Mouse (Mus musculus): ENCODE measurements at regions not wholly inside any gene's neighbourhood (a gene's known extent, or its start where the extent isn't known, plus 50 kb on each side); places are given as distances from the start of the nearest gene placed in this dataset.

DNA sequence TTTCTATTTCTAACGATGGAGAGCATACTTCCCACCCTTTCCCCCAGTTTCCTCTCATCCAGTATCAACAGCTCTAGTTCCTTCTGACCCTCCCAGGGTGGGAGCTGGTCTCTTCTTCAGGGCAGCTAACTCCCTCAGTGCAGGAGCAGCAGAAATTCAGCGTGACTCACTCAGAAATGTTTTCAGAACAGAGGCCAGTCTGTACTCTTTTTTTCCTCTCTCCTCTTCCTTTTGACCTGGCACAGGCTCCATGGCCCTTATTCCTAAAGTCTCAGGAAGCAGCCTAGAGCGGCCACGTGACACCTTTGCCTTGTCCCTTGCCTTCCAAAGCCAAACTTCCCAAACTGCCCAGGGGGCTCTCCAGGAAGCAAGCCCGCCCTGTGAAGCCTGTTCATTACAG is 55.4 kb downstream of the Pja1 start:
- DNase-seq (ENCODE audit: low spot score), result no peak

DNA sequence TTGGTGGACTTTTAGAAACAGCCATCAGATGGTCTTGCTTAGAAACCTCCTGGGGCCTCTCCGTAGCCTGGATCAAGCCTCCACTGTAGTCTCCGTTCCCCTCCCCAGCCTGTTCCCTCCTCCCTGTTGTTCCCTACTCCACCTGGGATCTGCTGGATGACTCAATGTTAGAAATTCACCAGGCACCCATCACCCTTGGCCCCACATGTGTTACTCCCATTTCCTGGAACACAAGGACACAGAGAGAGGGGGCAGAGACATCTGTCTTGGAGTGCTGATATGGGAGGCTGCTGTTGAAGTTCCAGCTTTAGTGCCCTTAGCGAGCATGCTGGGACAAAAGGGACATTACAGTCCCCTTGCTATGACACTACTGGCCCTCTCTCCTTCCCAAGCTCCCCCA is 60.1 kb downstream of the Pja1 start:
- no peak for DNase-seq (ENCODE audit: low spot score)

DNA sequence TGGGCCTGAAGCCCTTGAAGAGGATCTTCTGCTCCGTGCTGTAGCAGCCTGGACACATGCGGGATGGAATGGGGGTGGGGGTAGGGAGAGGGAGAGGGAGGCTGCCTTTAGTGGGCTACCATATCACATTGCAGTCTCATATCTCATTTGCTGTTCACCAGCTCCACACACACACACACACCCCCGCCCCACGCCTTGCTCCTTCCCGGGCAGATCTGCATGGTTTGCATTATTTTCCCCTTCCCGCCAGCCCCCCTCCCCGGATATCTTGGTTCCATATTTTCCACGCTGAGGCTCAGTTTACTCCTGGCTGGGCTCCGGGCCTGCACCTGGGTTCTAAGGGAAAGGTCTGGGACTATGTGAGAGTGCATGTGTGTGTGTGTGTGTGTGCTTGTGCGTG is 61.2 kb downstream of the Pja1 start:
- no peak for DNase-seq (ENCODE audit: low spot score)

DNA sequence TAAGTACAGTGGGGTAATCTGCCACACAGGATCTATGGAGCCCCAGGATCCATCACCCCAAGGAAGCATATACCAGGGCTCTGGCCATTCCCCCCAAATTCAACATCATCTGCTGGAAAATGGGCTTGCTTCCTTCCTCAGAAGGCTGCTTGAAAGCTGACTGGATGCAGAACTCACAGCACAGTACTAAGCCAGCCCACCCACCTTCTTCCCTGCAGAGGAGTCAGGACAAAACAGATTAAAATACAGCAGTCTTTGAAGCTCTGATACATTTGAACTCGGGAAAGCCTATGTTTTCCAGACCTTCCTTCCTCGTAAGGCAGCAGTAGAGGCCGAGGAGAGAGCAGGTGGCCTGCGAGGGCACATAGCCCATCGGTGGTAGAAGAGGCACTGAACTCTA is 61.7 kb downstream of the Pja1 start:
- no peak for DNase-seq (ENCODE audit: low spot score)

DNA sequence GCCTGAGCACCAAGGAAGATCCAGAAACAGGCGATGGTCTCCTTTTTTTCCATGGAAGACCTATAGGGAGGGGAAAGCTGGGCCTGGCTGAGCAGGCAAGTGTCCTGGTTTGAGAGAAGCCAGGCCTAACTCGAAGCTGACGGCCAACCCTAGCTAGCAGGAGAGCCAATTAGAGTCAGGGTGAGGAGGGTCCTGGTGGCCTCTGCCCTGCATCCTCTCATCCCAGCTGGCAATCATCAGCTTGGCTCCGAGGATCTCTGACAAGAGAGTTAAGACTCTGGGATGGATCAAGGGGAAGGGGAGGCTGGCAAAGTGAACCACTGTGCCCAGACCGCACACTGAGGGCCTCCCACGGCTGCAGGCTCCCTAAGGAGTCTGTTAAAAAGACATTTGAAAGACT is 62.3 kb downstream of the Pja1 start:
- no peak for DNase-seq (ENCODE audit: low spot score)

DNA sequence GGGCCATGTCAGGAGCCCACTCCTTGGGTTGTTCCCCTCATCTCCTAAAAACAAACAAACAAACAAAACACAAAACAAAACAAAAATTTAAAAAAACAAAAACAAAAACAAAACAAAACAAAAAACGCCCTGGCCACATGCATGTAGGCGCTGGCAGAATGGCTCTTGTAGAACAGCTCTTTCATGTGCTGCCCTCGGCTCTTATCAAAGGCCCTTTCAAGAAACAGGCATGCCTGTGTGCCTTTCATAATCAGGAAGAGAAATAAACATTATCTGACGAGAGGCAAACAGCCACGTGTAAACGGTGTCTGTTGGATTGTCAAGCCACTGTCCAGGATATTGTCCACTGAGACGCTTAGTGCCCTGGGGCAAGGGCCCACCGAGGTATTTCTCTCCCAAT is 65.2 kb downstream of the Pja1 start:
- no peak for DNase-seq (ENCODE audit: low spot score)

DNA sequence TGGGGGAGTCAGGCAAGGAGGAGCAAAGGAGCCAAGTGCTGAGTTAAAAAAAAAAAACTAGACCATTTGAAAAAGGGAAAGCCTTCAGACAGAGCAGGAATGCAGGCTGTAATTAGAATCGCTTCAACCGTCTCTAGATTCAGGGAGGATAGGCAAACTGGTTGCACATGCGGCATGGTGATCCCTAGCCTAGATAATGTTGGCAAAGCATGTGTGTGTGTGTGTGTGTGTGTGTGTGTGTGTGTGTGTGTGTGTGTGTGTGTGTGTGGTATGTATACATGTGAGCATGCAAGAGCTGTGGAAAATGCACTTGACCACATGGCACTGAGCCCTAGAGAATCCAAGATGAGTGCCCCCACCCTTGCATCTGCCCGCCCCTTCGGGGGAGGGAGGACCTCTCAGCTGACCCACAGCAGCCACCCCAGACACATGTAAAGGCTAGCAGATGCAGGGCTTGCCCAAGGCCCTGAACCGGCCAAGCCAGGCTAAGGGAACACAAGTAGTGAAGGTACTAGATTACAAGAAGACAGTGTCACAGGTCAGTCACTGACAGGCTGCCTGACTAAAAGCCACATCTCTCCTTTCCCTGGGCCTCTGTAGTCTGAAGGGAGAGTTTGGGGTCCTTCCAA is 67.4 kb downstream of the Pja1 start:
- no peak for DNase-seq (ENCODE audit: low spot score)

DNA sequence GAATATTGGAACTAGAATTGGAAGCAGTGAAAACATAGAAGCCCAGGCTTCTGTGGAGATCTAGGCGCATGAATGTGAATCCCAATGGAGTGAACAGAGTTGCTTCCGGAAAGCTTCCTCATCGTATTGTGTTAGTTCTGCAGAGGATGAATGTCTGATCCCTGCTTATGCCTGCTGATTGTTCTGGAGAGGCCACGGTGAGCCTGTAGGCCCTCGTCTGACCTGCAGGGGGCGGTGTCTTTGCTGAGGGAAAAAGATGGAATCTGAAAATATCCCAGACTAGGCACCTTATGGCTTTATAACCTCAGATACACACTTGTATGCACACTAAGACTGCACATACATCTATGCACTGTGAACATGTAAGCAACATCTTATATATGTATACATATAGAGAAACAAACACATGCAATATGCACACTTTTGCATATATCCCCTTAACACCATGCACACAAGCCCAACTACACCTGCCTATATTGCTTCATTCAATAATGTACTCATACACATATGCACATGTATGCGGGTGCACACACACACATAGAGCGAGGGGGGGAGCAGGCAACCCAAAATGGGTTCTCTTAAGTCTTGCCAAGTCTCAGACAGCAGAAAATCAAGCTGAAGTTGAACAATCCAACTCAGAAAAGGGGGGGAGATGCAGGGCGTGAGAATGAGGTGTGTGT is 68.1 kb downstream of the Pja1 start:
- DNase-seq (ENCODE audit: low spot score), result no peak

DNA sequence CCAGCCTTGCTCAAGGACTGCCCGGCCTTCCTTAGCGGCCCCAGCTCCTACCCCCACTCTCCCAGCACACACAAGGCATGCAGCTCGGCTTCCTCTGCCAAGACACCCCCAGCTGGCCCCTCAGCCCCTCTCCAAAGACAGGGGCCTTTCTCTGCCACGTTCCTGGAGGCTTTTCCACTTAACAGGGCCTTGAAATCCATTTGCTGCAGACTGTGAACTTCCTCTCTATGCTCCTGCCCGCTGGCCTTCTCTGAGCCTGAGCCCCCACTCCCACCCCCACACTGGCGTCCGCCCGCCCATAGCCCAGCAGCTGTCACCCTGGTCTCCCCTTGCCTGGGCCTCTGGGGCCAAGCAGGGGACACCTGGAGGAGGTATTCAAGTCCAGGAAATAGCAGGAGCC is 73.7 kb downstream of the Pja1 start:
- DNase-seq (ENCODE audit: low spot score), result no peak

DNA sequence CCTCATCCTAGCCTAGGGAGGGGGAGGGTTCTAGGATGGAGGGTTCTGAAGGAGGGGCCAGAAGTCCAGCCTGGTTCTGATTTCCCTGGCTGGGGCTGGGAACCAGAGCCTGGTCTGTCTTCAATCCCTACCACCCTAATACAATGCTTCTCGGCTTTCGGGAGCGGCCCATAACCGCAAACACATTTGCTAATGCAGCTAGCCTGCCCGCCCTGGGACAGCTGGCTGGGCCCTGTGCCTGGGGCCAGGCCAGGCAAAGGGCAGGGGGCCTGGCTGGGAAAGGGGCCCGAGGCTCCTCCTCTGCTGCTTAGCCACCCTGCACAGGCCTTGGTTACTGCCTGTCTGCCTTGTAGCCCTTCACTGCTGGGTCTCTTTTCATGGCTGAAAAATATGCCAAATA is 74.9 kb downstream of the Pja1 start:
- DNase-seq (ENCODE audit: low spot score), result no peak

DNA sequence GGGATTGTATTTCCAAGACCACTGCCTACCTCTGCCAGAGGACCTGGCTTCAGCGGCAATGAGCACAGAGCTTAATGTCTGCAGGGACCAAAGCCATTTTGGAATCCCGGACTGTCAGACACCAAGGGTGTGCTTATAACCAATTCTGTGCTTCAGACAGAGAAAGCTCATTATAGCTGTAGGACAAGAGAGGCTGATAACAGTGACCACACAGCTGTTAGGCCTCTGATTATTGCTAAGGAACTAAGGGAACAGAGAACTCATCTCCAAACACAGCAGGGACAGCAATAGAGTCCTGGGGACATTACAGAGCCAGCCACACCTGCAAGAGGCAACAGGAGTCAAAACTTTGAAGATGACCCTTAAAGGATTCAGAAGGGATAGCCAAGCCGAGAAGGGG is 76.0 kb downstream of the Pja1 start:
- DNase-seq (ENCODE audit: low spot score), result no peak

DNA sequence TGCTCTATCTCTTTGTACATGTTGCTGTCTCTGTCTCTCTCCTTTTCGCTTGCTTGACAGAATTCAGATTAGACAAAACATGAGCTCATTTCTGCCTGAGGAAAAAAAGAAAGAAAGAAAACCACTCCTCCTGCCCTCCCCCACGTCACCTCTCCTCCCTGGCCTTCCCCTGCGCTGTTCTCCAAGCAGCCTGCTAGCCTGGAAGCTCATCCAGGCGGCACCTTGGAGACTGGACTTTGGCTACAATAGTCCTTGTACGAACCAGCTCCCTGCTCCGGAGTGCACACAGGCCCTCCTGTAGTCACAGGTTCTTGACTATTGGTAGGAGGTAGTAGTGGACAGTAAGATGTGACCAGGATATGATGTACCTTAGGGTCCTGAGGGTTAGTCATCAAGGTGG is 79.4 kb downstream of the Pja1 start:
- DNase-seq (ENCODE audit: low spot score), result no peak

DNA sequence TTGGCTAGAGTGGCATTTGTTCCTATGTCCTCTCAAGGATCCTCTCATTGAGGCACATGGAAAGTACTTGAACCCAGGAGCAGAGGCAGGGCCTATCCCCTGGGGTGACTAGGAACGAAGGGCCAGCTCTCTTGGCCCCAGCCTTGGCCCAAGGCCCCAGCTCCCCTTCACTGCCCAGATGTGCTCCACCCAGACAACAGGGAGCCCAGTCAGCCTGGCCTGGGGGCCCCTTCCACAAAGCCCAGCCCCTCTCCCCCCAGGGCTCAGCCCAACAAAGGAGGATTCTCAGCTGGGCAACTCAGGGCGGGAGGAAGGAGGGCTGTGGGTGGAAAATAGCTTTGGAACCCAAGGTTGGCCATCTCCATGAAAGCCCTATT is 80.6 kb downstream of the Pja1 start:
- no peak for DNase-seq (ENCODE audit: low spot score)

DNA sequence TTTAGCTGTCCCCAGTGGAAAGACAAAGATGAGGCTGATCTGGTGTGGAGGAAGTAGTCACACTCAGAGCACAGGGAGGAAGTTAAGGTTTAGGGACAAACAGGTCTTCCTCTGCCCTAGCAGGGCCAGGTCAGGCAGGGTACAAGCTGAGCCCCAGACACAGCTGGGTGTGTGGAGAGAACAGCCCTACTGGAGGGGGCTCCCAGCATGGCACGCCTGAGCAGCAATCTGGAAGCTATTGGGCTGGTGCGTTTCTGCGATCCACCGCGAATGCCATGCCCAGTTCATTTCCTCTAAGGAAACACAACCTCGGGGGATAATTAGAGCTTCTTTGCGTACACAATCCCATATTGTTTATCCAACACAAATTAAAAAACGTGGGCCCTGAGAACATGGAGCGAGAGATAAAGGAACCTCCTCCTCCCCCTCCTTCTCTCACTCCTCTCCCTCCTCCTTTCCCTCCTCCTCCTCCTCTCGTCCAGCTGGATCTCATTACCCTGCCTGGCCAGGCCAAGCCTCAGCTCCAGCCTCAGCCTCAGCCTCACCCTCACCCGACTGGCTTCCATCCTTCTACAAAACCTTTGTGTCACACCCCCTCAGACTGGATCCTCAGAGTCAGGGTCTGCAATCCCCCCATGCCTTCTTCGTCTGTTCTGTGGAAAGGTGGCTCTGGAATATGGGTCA is 81.2 kb downstream of the Pja1 start:
- DNase-seq (ENCODE audit: low spot score), result no peak

DNA sequence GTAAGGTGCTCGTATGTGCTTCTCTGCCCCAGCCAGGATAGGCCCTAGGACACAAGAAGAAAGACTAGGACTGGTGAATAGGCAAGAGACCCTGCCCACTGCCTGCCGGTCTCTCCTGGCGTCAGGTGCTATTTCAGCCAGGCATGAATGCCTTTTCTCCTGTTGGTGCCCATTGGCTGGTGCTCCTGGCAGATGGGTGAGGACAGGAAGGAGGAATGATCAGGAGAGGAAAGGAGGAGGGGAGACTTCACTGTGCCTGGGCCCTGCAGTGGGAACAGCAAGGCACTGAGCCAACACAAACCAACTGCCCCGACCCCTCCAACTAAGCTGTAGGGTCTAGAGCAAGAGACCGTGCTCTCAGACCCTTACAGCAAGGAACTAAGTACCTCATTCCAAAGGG is 100.4 kb downstream of the Pja1 start:
- no peak for DNase-seq (ENCODE audit: low spot score)

DNA sequence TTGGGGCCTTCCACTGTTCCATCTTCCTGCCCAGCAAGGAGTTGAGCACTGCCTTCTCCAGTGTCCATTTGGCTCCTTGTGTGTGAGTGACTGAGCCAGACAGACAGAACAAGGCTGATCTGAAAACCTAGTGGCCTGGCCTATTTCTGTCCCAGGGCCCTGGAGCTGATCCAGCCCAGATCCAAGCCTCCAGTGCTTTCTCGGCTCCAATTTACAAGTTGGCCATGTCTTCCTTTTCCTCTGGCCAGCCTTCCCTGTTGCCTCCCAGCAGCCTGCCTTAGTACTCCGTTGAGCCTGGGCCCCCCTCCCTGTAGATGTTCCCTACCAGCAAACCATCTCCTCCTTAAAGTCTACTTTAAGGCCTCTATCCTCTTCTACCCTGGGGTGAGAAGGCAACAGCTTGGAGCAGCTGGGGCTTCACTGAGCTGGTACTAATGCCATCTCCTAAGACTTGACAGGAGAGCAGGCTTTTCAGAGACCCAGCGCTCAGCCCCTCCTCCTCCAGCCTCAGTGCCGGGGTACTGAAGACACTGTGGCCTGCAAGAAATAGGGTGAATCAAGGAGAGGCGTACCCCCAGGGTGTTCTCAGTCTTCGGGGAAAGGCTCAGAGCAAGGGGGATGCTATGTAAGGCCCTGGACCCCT is 101.7 kb downstream of the Pja1 start:
- no peak for DNase-seq (ENCODE audit: low spot score)

DNA sequence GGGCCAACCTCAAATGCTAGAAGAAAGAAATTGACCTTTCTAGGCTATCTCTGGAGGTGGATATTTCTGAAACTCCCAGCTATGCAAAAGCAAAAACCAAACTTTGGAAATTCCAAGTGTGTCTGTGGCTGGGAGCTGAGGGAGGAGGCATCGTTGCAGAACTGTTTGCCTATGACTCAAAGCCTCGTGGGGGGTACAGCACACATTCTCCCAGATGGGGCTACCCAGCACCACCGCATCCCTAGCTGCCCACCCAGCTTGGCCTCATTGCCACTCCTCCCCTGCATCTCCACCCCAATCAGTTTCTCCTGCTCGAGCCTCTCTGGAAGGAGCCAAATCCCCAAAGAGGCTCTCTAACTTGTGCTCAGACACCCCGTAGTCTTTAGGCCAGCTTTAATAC is 107.0 kb downstream of the Pja1 start:
- DNase-seq (ENCODE audit: low spot score), result no peak

DNA sequence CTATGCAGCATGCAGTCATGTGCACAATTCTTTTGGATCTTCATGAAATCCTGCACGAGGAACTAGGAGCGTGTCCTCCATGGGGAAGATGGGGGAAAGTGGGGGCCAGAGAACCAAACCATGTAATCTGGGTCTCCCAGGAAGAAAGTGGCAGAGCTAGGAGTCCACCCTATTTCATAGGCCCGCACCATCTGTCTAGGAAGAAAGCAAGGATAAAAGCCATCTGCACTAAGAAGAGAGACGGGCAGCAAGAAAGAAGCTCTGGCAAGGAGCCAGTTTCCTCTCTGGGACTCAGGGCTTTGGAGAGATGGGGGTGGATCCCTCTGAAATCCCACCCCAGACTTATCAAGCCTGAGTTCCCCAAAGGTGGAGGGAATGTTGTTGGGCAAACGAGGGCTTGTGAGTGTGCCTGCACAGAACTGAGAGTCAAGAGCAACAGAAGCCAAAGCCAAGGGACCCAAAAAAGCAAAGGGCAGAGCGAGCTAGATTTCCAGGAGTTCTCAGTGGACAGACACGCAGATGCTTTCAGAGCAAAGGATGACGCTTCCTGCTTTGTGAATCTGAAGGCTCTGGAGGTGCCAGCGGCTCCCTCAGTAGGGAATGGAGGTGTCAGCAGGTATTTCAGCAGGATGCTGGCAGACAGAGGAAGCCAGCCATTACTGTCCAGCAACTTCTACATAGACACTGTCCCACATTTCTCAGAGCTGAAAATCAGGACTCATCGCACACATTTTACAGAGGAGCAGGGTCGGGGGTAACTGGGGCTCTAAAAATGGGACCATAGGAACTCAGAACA is 110.8 kb downstream of the Pja1 start:
- no peak for DNase-seq (ENCODE audit: low spot score)

DNA sequence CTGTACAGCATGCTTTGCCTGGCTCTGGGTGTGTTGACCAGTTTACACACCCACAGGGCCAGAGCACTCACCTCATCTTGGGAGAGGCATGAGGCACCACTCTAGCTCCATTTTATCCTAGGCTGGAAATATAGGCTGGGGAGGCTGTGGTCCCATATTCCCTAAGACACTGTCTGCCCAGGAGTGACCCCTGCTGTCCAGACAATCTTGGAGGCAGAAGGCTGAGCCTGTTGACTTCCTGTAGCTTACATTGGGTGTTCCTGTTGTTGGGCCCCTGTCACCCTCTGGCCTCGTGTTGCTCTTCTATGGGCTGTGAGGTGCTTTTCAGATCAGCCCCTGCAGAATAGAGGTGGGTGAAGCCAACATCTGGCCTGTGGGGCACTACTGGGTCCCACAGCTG is 112.3 kb downstream of the Pja1 start:
- no peak for DNase-seq (ENCODE audit: low spot score)

DNA sequence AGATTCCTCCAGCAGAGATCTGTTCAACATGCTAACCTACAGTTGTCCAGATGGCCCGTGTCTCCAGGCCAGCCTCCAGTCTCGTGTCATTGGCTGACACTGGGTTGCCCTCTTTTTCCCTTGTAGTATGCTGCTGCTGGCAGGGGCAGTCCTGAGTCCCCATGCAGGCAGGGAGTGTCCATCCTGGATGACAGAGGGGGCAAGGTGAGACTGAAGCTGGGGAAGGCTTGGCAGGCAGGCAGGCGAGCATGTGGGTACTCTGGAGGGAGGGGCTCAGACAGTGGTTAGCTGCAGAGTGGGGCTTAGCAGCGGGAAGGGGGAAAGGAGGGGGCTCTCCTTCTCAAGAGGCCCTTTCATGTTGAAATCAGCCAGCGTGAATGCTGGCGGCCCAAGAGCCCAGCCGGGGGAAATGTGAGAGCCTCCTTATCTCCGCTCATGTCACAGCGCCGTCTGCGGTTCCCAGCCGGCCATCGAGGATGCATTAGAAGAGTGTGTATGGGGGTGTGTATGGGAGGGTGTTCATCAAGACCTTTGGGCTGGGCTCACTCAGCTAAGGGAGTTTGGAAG is 112.9 kb downstream of the Pja1 start:
- DNase-seq (ENCODE audit: low spot score), result no peak

DNA sequence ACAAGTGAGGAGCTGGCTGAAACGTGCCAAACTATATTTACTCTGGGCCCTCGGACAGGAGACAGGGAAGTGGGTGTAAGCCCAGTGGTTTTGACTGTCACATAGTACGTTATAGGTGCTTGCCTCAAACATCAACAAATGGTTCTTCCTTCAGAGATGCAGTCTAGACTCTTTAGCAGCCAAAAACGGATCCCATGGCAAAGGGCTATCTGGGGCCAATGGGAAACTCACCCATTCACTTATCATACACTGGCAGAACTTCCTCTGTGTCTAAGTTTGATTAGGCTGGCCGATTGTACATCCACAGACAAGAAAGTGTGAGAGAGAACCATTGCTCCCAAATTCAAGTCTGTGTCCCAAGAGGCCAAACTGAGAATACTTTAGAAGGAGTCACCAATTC is 115.9 kb downstream of the Pja1 start:
- no peak for DNase-seq (ENCODE audit: low spot score)

DNA sequence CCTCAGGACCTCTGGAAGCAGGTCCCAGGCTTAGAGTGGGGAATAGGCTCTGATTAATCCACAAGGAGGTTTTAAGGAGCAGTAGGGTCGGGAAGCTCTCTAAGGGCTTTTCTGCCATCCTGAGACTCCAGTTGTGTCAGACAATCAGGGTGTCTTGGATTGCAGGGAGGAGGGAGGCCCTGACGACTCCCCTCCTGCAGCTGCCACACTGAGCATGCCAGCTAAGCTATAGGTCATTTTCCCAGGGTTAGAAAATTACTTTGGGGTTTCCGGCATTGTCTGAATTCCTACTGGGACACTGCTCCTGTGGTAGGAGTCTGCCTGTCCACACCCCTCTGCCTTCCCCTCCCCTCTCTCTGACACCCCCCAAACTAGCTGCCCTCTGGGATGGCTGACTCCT is 120.8 kb downstream of the Pja1 start:
- no peak for DNase-seq (ENCODE audit: low spot score)
